Mouse (Mus musculus): Measurements from ENCODE around the gene Cryz.

GRCm38 (mm10) chr3:154548868-154549301 is 47.6 kb upstream of the Cryz start:
- TF ChIP-seq POLR2A (IDR thresholded peaks at IDR 0.05; ENCODE audit: extremely low read depth, insufficient read depth, low read length), result no peak
- TF ChIP-seq CTCF (IDR thresholded peaks at IDR 0.05; ENCODE audit: extremely low read depth, insufficient read depth, low read length), result no peak
